Mouse (Mus musculus): Measurements from ENCODE around the gene Wdr76. TPM values are rescaled to one million over a fixed set of nuclear protein-coding genes. Genes with fewer than 3 reads are reported as not detected.

Wdr76 gene
- polyA plus RNA-seq, 1 experiment, result 2.9 TPM

DNA sequence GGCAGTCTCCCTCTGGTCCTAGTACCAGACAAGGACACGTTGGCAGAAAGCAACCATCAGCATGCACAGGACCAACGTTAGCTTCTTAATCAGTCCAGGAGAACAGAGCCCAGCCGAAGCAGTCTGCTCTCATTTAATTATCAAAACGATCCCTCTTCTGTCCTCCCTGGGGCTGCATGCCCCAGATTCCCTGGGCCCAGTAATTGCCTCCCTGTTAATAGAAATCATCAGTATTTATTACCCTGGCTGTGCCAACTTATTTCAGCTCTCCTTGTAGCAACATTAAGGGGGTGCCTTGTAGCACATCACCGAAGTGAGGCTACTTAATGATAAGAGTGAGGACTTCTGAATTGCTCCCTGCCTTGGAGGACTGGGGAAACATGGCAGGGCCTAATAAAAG is 59.4 kb downstream of the Wdr76 start:
- Histone ChIP-seq H3K27me3 (ENCODE audit: control insufficient read depth, insufficient read depth, low read length) (no peaks in the 10 kb centered on the region), H3K27ac (ENCODE audit: insufficient read depth, low read length) (no peak overlapping the region), H3K4me1 (ENCODE audit: control insufficient read depth, insufficient read depth, insufficient read length) (no peaks in the 10 kb centered on the region), H3K4me3 (ENCODE audit: extremely low read depth, insufficient read depth, insufficient read length) (no peak overlapping the region), H3K36me3 (ENCODE audit: control insufficient read depth, insufficient read depth, low read length) (no peaks in the 10 kb centered on the region)
- no peak for DNase-seq (ENCODE audit: low read depth in 1 of 2, low spot score in 2 of 2)
- 76% methylated on average over 5 of the region's 5 CpGs for WGBS
- TF ChIP-seq CTCF (IDR thresholded peaks at IDR 0.05; ENCODE audit: extremely low read depth, insufficient read depth, insufficient read length, insufficient replicate concordance), result no peak
- no peak for TF ChIP-seq POLR2A (IDR thresholded peaks at IDR 0.05; ENCODE audit: low read depth, low read length)

- Histone ChIP-seq H3K4me3 (ENCODE audit: extremely low read depth, insufficient read depth, insufficient read length) (no peak overlapping the region), H3K4me1 (ENCODE audit: control insufficient read depth, insufficient read depth, insufficient read length) (peaks cover 8% of the 10 kb centered on the region; the same call in 1 of the 2 replicates), H3K36me3 (ENCODE audit: control insufficient read depth, insufficient read depth, low read length) (no peaks in the 10 kb centered on the region), H3K27ac (ENCODE audit: insufficient read depth, low read length) (no peak overlapping the region), H3K27me3 (ENCODE audit: control insufficient read depth, insufficient read depth, low read length) (no peaks in the 10 kb centered on the region)
- 71% methylated on average over 3 of the region's 3 CpGs for WGBS
- TF ChIP-seq CTCF (IDR thresholded peaks at IDR 0.05; ENCODE audit: extremely low read depth, insufficient read depth, insufficient read length, insufficient replicate concordance) (no peak), POLR2A (IDR thresholded peaks at IDR 0.05; ENCODE audit: low read depth, low read length) (no peak)
- no peak for DNase-seq (ENCODE audit: low read depth in 1 of 2, low spot score in 2 of 2)
Measured at GRCm38 (mm10) chr2:121570049-121570448, 63.5 kb downstream of the Wdr76 start.

DNA sequence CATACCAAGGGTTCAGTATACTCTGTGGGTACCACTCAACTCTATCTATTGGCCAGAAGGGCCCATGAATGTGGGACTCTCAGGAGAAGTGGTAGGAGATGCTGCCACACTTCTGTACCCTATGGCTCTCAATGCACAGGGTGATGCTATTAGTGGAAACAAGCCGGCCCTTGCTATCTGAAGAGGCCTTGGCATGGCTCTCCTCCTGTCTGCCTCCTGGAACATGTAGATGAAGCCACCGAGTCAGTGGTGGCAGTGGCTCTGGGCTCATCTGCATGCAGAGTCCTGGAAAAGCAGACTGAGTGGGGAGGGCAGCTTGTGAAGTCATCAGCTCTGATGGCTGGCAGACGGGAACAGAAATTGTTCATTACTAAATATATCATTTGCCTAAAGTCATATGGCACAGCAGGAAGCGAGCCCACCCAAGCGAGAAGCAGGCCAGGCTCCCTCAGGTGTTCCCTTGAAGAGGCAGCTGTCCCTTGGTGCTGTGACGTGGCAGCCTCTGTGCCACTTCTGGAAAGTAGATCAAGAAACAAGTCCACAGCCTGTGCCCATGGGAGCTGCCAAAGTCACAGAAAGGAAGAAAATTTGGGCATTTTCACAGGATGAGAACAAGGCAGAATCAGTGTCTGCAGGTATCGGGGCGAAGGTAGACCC is 64.6 kb downstream of the Wdr76 start:
- H3K4me1 ChIP-seq (ENCODE audit: control insufficient read depth, insufficient read depth, insufficient read length), result peaks cover 8% of the 10 kb centered on the region; the same call in 1 of the 2 replicates
- no peak for DNase-seq (ENCODE audit: low read depth in 1 of 2, low spot score in 2 of 2)
- WGBS, result 52% methylated on average over 8 of the region's 8 CpGs

GRCm38 (mm10) chr2:121571780-121572179 is 65.3 kb downstream of the Wdr76 start:
- H3K4me1 ChIP-seq (ENCODE audit: control insufficient read depth, insufficient read depth, insufficient read length), result peaks cover 8% of the 10 kb centered on the region; the same call in 1 of the 2 replicates
- no peak overlapping the region for H3K27ac ChIP-seq (ENCODE audit: insufficient read depth, low read length)
- WGBS, result 17% methylated on average over 7 of the region's 7 CpGs
- peak; percentile 75; the same call in 1 of the 2 replicates for TF ChIP-seq CTCF (IDR thresholded peaks at IDR 0.05; ENCODE audit: extremely low read depth, insufficient read depth, insufficient read length, insufficient replicate concordance)
- TF ChIP-seq POLR2A (IDR thresholded peaks at IDR 0.05; ENCODE audit: low read depth, low read length), result no peak
- no peaks in the 10 kb centered on the region for H3K27me3 ChIP-seq (ENCODE audit: control insufficient read depth, insufficient read depth, low read length)
- no peak overlapping the region for H3K4me3 ChIP-seq (ENCODE audit: extremely low read depth, insufficient read depth, insufficient read length)
- DNase-seq (ENCODE audit: low read depth in 1 of 2, low spot score in 2 of 2), result peak; percentile 47 to 65
- H3K36me3 ChIP-seq (ENCODE audit: control insufficient read depth, insufficient read depth, low read length), result no peaks in the 10 kb centered on the region

More for the DNA sequence above, 64.6 kb downstream of the Wdr76 start:
- no peaks in the 10 kb centered on the region for H3K36me3 ChIP-seq (ENCODE audit: control insufficient read depth, insufficient read depth, low read length)
- no peak overlapping the region for H3K27ac ChIP-seq (ENCODE audit: insufficient read depth, low read length)
- TF ChIP-seq POLR2A (IDR thresholded peaks at IDR 0.05; ENCODE audit: low read depth, low read length) (no peak), CTCF (IDR thresholded peaks at IDR 0.05; ENCODE audit: extremely low read depth, insufficient read depth, insufficient read length, insufficient replicate concordance) (no peak)
- H3K27me3 ChIP-seq (ENCODE audit: control insufficient read depth, insufficient read depth, low read length), result no peaks in the 10 kb centered on the region
- H3K4me3 ChIP-seq (ENCODE audit: extremely low read depth, insufficient read depth, insufficient read length), result no peak overlapping the region

DNA sequence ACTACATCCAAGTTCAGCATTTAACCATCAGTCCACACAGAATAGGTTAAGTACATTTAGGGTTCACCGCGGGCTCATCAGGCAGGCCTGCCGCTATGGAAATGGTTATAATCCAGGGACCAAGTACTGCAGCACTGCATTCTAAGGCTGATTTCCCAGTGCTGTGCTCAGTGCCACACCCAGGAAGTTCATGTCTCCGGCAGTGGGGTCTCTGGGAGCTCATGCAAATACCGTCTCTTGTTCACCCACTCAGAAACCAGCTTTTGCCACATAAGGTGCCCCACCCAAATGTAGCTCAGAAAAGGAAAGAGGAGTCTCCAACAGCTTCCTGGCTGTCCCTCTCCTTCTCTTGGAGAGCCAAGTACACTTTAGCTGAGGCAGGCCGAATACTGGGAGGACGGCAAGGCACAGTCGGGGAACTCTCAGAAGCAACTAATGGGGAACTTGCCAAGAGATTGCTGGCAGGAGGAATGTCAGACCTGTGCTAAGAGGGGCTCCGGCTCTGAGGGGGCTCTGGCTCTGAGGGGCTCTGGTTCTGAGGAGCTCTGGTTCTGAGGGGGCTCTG is 67.6 kb downstream of the Wdr76 start:
- Histone ChIP-seq H3K4me3 (ENCODE audit: extremely low read depth, insufficient read depth, insufficient read length) (no peak overlapping the region; the same call in 1 of the 2 replicates), H3K4me1 (ENCODE audit: control insufficient read depth, insufficient read depth, insufficient read length) (peaks cover 8% of the 10 kb centered on the region; the same call in 1 of the 2 replicates), H3K27me3 (ENCODE audit: control insufficient read depth, insufficient read depth, low read length) (no peaks in the 10 kb centered on the region), H3K27ac (ENCODE audit: insufficient read depth, low read length) (peak overlapping the region; percentile 34; the same call in 1 of the 2 replicates), H3K36me3 (ENCODE audit: control insufficient read depth, insufficient read depth, low read length) (no peaks in the 10 kb centered on the region)
- no peak for TF ChIP-seq POLR2A (IDR thresholded peaks at IDR 0.05; ENCODE audit: low read depth, low read length)
- TF ChIP-seq CTCF (IDR thresholded peaks at IDR 0.05; ENCODE audit: extremely low read depth, insufficient read depth, insufficient read length, insufficient replicate concordance), result no peak
- DNase-seq (ENCODE audit: low read depth in 1 of 2, low spot score in 2 of 2), result no peak
- 62% methylated on average over 9 of the region's 9 CpGs for WGBS

GRCm38 (mm10) chr2:121575741-121576201 is 69.2 kb downstream of the Wdr76 start:
- TF ChIP-seq CTCF (IDR thresholded peaks at IDR 0.05; ENCODE audit: extremely low read depth, insufficient read depth, insufficient read length, insufficient replicate concordance), result no peak
- TF ChIP-seq POLR2A (IDR thresholded peaks at IDR 0.05; ENCODE audit: low read depth, low read length), result no peak
- Histone ChIP-seq H3K27ac (ENCODE audit: insufficient read depth, low read length) (no peak overlapping the region), H3K27me3 (ENCODE audit: control insufficient read depth, insufficient read depth, low read length) (no peaks in the 10 kb centered on the region), H3K4me1 (ENCODE audit: control insufficient read depth, insufficient read depth, insufficient read length) (peaks cover 8% of the 10 kb centered on the region; the same call in 1 of the 2 replicates), H3K36me3 (ENCODE audit: control insufficient read depth, insufficient read depth, low read length) (no peaks in the 10 kb centered on the region), H3K4me3 (ENCODE audit: extremely low read depth, insufficient read depth, insufficient read length) (no peak overlapping the region)
- 86% methylated on average over 8 of the region's 8 CpGs for WGBS
- no peak for DNase-seq (ENCODE audit: low read depth in 1 of 2, low spot score in 2 of 2)
